Mouse (Mus musculus): ENCODE results near the gene Rgs9bp. TPM values are rescaled to one million over a fixed set of nuclear protein-coding genes. Genes with fewer than 3 reads are reported as not detected.

Rgs9bp gene
- under 1 TPM in 1 of 2 experiments, not detected in 1; 0.08 TPM for polyA plus RNA-seq (2017; shearing (Covaris generic))

DNA sequence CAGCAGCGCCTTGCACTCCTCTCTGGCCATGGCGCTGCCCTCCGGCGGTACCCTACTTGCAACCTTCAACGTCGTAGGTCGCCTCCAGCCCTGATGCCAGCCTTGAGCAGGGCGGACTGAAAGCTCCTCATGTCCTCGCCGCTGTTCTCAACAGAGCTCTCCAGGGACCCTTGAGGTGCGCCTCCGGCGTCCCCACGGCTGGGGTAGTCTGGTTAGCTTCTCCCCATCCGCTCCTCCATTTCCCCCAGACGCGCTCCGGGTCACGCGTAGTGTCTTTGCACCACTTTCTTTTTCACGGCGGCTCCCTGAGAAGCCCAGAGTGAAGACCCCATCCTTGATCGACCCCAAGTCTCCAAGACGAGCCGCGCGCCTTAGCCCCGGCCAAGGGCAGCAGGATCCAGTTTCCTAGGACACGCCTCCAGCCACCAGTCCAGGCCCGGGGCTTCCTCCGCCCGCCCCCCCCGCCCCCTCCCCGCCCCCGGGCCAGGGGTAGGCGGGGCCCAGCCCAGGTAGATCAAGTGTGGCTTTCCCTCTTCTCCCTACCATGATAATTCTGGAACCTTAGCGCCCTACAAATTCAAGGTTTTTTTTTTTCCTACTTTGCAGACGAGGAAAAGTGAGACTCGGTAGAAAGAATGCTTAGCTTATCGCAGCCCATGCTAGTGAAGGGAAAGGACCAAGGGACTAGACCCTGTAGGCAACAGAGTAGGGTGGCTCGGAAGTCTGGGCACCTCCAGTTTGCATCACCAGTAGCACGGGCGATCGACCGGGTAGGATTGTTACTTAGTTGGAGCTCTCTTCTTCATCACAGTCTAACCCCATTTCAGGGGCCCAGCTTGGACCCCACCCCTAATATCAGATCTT is at the start of gene Rgs9bp:
TSS of gene Rgs9bp (minus strand) at position 392 of the 864 bp plus-strand sequence.
- peak; percentile 29 for ATAC-seq

DNA sequence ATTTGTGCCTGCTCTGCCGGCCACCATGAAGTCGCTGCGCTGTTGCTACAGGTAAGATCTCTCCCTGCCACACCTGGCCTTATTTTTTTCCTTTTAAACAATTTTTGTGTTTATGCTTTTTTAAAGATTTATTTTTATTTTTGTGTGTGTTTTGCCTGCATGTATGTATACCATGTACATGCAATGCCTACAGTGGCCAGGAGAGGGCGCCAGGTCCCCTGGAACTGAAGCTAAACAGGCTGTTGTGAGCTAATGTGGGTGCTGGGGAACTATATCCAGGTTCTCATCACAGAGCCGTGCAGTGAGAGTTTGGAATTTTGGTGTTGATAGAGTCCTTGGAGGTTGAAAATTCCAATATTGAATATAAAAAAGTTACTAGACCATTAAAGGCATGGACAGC is 43.1 kb upstream of the Rgs9bp start:
- peak; percentile 46 for ATAC-seq

DNA sequence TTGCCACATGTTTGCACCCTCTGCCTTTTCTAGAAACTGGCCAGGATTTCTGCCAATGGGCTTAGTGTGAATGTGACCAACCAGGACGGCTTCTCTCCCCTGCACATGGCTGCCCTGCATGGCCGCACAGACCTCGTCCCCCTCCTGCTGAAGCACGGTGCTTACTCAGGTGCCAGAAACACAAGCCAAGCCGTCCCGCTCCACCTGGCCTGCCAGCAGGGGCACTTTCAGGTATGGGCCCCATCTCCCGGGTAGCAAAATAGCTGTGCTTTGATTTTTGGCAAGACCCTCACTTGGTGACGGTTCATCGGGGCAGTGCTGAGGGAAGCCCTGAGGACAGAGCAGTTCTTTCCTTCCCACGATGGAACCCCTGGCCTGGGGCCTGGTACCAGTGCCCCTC is 42.0 kb upstream of the Rgs9bp start:
- no peak for ATAC-seq

DNA sequence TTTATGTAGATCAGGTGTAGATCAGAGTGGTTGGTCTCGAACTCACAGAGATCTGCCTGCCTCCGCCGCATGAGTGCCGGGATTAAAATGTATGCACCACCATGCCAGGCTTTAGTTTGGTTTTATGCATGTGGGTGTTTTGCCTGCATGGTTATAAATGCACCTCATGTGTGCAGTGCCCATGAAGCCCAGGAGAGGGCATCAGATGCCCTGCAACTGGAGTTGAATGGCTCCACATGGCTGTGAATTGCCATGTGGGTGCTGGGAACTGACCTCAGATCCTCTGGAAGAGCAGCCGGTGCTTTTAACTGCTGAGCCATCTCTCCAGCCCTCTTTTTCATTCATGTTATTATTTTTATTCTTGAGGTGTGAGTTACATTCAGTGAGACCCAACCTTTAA is 40.7 kb upstream of the Rgs9bp start:
- no peak for ATAC-seq

DNA sequence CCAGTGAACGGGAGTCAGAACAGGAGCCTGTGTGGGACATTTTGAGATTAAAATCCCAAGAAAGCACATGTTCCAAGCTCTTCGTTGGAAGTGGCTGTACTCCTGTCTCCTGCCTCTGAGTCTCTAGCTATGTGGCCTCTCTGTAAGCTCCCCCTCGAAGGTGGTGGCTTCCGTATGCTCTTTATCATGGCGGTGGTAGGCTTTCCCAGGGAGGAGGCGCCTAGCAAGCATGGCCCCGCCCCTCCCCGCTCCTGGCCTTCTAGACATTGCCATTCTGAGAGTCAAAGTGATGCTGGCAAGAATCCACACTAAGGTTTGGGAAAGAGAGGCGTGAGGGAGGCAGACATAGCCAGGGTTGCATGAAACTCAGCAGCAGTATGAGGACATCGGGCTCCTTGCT is 37.2 kb upstream of the Rgs9bp start:
- ATAC-seq: no peak

DNA sequence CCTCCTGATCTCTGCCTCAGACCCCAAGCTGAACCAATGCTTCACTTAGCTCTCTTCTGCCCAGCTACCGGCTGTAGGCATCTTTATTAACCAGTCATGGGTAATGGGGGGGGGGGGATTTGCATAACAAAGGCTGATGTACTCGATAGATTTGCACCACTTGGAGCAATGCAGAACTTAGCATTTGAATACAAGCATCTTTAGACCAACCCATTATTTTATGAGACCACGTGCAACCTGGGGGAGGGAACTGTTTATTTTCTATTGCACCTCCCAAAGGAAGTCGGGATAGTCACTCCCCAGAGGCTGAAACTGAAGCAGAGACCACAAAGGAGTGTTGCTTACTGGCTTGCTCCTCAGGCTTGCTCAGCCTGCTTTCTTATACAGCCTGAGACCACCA is 32.1 kb upstream of the Rgs9bp start:
- ATAC-seq: no peak

DNA sequence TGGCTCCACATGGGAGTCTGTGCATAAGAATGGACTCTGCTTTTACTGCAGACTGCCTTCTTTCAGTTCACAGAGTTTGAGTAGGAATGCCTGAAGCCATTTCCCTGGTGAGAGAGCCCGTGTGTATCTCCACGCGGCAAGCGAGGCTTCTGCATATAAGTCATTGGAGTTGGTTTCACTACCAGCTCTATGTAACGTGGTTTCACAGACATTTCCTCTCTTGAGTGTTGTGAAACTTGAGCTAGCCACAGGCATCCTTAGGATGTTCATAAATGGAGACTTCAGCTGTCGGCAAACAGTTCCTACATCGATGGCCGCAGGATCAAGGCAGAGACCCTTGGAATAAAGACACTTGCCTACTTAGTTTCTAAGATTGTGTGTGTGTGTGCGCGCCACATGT is 23.9 kb upstream of the Rgs9bp start:
- no peak for ATAC-seq

DNA sequence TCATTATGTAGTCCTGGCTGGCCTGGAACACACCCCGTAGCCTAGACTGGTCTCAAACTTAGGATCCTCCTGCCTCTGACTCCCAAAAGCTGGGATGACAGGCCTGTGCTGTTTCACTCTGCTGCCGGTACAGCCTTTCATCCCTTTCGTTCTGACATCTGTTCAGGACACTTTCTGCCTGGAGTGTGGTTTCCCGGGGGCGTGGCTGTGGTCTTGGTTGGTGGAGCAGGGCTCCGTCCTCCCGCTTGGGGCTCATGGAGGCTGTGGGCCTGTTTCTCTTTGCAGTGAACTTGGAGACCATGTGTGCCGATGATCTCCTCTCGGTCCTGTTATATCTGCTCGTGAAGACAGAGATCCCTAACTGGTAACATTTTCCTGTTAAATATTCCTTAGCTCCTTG is 21.4 kb upstream of the Rgs9bp start:
- no peak for ATAC-seq

DNA sequence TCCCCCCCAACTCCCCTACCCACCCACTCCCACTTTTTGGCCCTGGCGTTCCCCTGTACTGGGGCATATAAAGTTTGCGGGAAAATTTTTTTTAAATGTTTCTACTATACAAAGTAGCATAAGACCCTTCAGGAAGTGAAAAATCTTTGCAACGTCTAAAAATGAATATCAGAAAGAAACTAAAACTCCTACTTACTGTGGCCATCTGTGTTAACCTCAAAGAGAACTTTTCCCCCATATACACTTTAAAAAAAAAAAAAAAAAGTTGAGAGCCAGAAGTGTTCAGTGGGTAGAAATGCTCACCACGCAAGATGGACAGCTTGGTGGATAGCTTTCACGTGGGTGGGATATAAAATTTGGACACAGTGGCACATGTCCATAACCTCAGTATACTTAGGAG is 17.4 kb upstream of the Rgs9bp start:
- ATAC-seq: no peak

DNA sequence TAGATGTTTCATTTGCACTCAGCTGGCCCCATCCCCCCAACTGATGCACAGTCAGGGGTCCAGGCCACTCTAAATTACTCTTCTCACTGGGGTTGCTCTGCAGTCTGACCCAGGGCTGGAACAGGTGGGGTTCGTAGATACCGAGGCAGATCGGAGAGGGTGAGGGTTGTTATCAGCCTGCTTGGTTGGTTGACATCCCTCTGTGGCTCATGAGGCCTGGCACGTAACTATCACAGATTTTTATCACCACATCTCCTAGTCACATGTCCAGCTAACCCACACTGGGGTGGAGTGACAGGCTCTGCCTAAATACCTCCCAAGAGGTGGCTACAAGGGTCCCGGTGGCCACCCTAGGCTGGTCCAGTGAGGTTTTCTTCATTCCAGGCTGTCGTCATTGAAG is 15.7 kb upstream of the Rgs9bp start:
- no peak for ATAC-seq

DNA sequence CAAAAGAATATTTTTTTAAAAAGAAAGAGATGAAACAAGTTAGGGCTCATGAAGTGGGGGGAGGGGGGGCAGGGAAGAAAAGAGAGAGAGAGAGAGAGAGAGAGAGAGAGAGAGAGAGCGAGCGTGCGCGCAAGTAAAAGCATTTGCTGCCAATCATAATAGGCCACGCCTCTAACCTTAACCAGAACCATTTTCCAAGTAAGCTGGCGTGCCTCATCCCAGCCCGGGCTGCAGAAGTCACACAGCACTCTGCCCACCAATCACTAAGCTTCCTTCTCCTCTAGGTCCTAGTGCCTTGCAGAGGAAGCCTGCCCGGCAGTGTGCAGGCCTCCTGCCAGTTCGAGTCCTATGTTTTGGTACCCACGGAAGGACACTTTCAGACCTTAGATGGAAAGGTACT is 14.6 kb upstream of the Rgs9bp start:
- ATAC-seq: no peak

DNA sequence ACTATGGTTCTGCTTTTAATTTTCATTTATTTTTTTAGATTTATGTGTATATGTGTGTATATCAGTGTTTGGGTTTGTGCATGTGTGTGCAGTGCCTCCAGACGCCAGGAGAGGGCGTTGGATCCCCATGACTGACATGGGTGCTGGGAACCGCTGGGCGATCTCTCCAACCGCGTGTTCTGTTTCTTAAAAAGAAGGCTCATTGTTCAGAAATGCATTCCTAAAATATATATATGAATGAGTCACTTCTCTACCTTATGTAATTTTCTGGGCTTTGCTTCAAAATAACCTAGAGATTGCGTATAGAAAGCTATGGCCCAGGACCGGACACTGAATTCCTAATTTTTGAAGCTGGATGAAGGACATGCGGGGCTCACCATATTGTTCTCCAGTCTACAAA is 14.1 kb upstream of the Rgs9bp start:
- ATAC-seq: no peak

DNA sequence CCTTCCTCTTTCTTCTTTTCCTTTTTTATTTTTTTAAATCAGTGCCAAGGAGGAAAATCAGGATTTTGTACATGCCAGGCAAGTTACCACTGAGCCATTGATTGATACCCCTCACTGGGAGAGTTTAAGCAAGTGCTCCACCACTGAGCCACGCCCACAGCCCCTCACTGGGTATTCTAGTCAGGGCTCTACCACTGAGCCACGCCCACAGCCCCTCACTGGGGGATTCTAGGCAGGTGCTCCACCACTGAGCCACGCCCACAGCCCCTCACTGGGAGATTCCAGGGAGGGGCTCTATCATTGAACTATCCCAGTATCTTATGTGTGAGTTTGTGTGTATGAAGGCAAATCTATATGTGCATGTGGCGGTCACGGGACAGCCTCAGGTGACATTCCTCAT is 8.9 kb upstream of the Rgs9bp start:
- no peak for ATAC-seq

DNA sequence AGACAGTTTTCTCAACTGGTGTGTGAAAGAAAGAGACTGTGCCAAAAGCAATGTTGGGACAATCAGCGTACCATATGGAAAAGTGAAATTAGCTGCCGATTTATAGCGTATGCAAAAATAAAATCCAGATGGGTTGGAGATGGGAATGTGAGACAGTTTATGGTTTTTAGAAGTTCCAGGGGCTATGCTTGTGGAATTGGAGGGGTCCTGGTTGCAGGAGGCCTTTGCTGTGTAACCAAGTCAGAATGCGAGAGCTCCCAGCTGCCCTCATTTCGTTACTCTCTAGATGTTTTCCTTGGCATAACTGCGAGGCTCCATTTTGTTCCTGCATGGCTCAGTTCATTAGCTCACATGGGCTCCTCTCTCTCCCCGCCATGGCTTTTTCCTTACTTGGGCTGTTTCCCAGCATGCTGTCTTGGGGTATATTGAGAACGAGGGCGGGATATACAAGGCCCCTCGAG is 5.4 kb upstream of the Rgs9bp start:
- no peak for ATAC-seq

DNA sequence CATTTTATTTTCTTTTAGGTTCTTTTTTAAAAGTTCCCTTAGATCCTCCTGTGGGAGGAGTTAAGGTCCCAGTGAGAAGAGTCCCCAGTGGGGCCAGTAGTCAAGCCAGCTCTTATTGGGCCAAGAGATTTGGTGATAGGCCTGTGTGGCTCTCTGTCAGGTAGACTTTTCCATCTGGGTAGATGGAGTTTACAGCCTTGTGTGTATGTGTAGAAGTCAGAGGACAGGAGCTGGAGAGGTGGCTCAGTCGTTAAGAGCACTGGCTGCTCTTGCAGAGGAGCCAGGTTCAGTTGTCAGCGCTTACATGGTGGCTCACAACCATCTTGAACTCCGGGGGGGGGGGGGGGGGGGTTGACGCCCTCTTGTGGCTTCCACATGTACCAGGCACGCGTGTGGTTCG is 4.1 kb upstream of the Rgs9bp start:
- ATAC-seq: no peak

DNA sequence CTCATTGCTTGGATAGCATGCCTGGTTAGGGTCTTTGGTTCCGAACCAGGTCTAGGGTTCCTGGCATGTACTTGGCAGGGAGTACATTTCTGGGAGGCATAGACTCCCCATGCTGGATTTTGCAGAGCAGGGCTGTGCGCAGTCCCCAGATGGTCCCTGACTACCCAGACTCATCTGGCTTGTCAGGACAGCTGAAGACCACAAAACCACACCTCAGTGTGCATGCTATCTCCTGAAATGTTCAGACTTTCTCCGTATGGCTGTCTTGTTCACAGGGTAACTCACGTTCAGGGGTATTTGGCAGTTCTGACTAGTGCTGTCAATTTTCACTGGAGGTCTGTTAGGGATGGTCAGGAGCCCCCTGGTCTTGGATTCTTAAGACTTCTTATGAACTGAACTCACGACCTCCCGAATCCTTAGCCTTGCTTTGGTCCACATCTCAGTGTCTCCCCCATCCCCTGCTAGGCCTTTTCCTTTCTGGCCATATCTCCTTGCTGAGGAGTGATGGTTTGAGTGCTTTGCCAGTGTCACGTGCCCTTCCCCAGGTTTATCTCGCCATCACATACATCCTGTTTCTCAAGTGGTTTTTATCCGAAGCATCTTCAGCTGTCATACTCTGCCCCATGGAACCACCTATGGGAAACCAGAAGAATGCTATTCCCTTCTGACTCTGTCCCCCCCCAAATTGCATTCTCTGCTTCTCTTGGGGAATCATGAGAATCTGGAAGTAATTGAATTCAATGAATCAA is 3.5 kb upstream of the Rgs9bp start:
- ATAC-seq: no peak

DNA sequence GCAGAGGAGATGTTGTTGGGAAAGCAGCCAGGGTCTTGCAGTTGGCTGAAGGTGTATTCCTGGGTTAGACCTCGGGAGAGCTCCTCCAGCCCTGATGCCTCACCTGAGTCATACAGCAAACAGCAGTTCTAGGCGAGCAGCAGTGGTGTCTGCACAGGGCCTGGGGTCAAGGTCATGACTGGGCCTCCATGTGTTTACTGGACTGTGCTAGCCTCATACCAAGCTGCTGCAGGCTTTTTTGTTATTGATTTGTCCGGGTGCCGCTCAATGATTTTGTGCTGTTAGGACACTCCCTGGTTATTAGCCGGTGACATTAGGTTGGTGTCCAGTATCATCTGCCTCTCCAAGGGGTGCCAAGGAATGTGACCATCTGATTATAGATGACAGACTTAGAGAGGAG is 2.3 kb upstream of the Rgs9bp start:
- ATAC-seq: no peak

DNA sequence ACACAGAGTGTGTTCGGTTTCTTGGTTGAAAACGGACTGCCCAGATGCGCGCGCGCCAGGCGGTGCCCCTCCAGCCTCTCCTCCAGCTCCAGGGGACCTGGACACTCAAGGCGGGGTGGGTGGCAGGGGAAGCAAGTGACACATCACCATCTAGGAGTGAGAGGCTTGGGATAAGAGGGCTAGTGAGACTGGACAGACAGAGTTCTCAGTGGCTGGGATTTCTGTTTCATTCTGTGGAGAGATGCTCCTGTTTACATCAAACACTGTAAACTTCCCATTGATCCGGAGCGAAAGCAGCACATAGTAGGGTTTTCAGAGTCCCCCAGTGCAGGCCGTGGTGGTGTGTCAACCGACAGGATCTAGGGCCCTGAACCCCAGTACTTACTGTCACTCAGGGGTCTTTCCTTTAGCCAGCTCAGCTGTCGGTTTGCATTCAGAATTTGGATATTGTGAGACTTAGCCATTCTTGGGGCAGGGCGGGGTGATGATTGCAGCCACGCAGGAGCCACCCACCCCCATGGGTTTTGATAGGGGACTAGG is 1.6 kb upstream of the Rgs9bp start:
- ATAC-seq: no peak

DNA sequence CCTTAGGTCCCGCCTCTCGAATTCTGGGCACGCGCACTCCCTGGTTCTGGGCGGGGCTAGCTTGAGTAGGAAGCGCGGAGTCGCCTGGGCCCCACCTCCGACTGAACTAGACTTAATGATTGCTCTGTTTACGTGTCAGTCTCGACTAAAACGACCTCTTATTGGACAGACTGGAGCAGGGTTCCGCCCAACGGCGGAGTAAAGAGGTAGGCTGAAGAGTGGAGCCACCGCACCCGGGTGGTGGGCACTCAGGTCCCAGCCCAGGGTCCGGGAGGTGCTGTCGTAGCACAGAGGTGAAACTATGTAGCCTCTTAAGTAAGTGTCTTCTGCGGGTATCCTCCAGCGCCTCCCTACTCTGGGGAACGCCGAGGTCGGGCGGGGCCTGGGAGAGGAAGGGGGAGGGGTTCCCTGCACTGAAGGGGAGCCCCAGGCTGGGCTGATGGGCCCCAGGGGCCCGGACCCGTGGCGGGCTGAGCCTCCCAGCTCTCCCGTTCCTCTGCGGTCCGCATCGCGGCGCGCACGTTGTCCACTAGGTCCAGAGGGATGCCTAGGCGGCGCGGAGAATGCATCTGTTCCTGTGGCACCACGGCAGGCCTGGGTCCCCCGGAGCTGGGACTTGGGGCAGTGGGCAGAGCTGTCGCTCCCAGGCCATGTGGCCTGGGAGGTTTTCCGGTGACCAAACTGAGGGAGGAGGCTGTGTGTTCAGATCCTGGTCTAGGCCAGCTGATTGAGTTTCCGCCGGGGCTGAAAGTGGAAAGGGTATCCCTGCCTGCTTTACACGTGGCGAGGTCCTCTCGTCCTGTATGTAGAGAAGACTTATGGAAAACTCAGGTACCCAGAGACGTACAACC is 898 bp upstream of the Rgs9bp start, which contains the start of gene Ankrd27:
TSS of gene Ankrd27 (plus strand) at position 190 of the 851 bp plus-strand sequence.
- ATAC-seq: peak; percentile 98

DNA sequence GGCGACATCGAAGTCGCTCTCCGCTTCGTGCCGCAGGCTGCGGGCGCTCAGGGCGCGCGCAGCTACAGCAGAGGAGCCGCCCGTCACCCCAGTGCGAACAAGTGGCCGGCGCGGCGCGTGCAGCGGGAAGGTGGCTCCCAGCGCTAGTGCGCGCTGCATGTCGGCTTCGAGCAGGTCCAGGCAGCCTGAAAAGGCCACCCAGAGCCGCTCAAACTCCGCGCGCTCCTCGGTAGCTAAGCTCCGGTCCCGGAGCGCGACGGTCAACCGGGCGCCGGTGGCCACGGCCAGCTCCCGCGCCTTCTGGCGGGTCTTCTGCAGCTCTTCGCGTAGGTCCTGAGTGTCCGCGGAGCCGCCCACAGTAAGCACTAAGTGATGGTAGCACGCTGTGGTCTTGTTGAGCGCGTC is 594 bp downstream of the Rgs9bp start:
- no peak for ATAC-seq

DNA sequence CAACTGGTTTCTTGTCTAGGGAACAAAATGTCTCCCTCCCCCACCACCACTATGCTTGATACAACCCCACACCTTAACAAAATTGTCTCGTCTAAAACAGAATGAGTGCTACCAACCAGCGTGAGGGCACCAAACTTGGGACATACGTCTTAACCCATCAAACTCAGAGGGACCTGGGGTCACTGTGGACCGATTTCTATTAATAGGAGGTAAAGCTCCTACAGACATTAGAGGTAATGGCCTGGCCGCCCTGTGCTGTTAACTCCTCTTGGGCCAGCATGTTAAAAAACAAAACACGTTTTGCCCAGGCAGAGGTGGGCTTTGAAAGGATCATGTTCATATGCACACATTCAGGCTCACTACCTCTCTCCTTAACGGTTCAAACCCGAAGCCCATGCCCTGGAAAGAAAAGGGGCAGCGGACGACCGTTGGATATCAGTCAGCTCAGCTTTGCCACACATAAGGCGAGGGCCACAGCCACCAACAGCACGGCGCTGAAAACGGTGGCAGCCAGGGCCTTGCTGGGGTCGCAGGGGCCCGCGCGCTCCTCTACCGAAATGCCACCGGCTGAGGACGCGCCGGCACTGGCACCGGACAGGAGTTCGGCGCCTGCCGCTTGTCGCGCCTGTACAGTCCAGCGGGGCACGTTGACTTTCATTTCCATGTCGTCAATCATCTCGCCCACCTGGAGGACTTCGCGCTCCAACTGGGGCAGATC is 1.2 kb downstream of the Rgs9bp start:
- no peak for ATAC-seq

DNA sequence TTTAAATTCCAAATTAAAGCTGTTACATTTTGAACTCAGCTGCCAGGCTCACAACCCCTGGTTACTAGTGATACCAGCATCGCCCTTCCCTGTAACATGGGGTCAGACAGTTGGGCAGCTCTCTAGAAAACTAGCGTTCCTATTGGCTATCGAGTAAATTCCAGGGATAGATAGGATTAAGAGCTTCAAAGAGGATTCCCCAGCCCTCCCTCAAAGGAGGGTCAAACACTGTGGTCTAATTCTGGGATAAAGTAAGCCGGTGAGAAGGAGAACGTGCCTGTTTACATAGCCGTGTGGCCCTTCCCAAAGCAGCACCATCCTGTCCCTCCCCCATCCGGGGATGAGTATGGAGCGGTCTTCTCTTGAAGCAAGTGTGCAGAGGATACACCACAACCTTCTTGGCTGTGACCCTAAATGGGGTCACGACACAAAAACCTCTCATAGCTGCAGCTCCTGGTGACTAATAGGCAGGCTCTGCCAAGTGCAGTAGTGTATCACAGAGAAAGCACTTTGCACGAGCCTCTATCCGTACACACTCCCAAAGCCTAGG is 1.8 kb downstream of the Rgs9bp start:
- ATAC-seq: no peak
